Mouse (Mus musculus): ENCODE measurements around the gene Usp32.

Gene Usp32

DNA sequence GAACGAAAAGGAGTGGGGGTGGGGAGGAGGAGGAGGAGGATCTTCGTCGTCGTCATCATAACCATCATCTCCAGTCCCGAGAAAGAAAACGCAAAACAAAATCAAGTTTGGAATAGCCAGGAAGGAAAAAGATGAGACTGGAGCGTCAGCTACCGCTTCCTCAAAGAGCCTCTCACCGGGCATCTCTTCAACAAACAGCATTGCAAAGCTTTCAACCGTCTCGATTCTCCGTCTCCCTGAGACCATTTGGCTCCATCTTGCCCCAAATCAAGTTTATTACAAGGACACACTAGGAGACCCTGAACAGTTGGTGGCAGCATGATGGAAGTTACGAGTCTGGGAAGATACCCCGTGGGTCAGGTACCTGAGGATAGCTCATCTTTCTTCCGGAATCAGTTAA lies 182.8 kb downstream of the Usp32 start:
- no peak for DNase-seq (ENCODE audit: extremely low spot score, low read depth, low spot score)

- no peak for DNase-seq (ENCODE audit: extremely low spot score, low read depth, low spot score)
These were observed 183.6 kb downstream of the Usp32 start for GRCm38 (mm10) chr11:84956400-84956799.

GRCm38 (mm10) chr11:84952611-84953010 lies 187.3 kb downstream of the Usp32 start:
- DNase-seq (ENCODE audit: extremely low spot score, low read depth, low spot score) = no peak

DNA sequence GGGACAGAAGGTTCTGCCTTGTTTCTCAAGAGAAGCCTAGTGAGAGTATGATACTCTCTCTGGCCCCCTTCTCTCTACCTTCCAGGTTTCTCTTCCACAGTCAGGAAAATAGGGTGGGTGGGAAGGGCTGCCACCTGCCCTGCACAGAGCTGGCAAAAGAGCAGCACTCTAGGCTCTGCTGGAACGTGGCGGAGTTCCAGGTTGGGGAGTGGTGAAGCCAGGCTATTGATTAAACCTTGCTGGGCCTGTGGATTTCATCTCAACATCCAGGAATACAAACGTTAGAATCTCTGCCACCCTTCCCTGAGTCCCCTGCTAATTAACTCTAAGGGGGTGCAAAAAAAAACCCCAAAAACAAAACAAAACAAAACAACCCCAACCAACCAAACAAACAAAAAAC lies 191.4 kb downstream of the Usp32 start:
- DNase-seq (ENCODE audit: extremely low spot score, low read depth, low spot score) = no peak

DNA sequence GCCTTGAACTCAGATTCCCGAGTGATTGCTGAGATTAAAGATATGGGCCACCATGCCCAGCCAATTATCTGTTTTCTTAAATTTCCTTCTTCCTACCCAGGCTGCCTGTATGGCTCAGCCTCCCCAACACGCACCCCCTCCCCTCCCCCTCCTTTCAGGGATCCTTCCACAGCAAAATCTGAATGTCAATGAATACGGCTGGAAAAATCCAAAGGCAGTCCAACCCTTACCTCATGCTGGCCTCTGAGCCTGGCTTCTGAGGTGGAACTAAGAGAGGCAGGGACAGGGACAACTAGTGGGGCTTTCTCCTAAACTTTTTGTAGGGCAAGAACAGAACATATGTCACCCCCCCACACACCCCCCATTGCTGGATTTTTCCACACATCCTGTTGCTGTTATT lies 191.8 kb downstream of the Usp32 start:
- no peak for DNase-seq (ENCODE audit: extremely low spot score, low read depth, low spot score)

GRCm38 (mm10) chr11:84947206-84947605 lies 192.8 kb downstream of the Usp32 start:
- no peak for DNase-seq (ENCODE audit: extremely low spot score, low read depth, low spot score)

GRCm38 (mm10) chr11:84945841-84946240 lies 194.1 kb downstream of the Usp32 start:
- no peak for DNase-seq (ENCODE audit: extremely low spot score, low read depth, low spot score)

DNA sequence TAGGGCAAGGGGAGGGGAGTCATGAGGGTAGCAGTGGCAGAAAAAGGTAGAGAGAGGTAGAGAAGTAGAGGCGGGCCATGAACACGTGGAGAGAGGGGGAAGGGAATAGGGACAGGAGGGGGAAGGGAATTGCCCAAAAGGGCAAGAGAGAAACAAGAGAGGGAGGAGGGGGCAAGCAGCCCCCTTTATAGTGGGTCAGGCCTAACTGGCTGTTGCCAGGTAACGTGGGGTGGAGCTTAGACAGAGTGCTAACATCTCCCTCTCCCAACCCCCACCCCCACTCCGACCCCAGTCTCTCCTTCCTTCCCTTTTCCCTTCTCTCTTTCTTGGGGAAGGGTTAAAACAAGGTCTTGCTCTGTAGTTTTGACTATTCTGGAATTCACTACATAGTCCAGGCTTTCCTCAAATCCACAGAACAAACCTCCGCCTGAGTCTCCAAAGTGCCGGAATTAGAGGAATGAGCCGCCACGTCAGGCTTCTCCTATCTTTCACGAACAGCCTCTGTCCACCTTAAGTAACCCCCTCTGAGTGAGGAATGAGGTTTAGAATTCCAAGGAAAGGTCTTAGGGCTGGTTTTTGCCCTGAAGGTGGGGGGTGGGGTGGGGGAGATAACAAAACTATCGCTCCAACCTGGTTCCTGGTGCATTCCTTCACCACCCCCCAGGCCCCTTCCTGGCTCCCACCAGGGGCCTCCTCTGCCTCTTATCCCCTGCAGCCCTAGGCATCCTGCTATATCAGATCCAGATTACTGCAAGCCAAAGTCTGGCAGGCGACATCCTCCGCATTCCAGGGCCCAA lies 195.1 kb downstream of the Usp32 start:
- no peak for DNase-seq (ENCODE audit: extremely low spot score, low read depth, low spot score)

DNA sequence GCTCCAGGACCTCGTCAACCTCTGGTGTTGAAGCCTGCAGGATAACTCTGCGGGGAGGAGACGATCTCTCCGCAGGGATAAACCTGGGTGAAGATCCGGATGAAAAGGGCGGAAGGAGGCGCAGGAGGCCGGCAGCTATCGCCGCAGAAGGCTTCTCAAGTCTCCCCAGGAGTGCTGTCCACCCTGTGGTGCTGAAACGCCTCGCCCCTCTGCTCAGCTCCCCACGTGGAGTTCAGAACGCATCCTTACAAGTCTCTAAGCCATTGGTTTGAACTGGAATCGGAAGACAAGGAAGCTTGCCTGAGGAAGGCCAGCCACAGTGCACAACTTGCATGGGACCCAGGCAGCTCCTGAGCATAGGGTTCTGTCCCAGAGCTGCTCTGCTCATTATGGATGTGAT lies 196.0 kb downstream of the Usp32 start:
- peak; percentile 54 for DNase-seq (ENCODE audit: extremely low spot score, low read depth, low spot score)

DNA sequence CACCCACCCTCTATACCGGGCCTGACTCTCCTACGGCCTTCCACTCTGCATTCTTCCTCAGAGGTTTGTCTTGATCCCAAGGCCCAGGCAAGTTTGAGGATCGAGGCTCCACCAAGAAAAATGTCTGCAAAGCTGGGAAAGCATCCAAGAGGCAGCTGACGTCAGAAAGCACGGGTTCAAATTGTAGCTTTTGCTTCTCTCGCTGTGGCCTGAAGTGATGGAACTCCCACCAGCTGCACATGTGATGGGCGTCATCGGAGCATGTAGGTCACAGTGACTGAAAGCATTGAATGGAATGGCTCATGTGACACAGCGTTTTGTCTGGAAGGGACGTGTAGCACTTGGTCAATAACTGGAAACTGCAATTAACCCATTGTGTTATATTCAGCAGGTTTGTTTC lies 199.8 kb downstream of the Usp32 start:
- no peak for DNase-seq (ENCODE audit: extremely low spot score, low read depth, low spot score)

DNA sequence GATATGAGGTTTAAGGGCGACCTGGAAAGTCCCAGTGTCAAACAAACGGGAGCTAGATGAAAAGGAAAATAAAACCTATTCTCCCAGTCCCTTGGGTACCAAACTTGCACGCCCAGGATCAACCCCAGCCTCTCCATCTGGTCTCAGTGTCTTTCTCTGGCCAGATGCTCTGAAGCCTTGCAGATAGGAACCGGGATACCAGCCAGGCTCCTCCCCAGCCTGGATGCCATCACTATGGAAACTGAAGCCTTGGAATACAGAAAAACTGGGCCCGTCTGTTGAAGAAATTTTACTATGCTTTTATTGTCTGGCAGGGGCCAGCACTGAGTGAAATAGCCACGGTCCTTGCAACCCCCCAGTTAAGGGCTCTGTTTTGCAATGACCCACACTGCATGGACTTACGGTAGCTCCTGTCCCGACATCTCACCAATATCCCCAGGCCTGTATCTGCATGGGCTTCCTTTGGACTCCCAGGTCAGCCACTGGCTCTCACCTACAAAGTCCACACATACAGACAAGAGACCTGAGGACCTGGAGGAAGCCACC lies 200.4 kb downstream of the Usp32 start:
- DNase-seq (ENCODE audit: extremely low spot score, low read depth, low spot score) = no peak
